Mouse (Mus musculus): Measurements from ENCODE around the gene Pdk2. TPM values are rescaled to one million over a fixed set of nuclear protein-coding genes. Genes with fewer than 3 reads are reported as not detected.

Gene Pdk2
- polyA plus RNA-seq (2014; fragmentation: Nextera tagmentation; extraction: Ambion mirVana), result 34.1 and 35.8 TPM in 2 replicates

GRCm38 (mm10) chr11:95041139-95041609 is at the start of gene Pdk2:
Gene Pdk2, minus strand, starts transcription at chr11:95041354.
- Histone ChIP-seq H3K36me3 (ENCODE audit: control insufficient read depth, insufficient read depth, low read length) (0 out of 2 replicates have a peak, but pooled peaks cover 5% of the 10 kb centered on the region), H3K4me3 (ENCODE audit: low read depth, low read length) (peak within 1 kb of the TSS; percentile 91), H3K9ac (replicated peaks; ENCODE audit: low read depth, low read length) (peak within 1 kb of the TSS; percentile 64), H3K9me3 (ENCODE audit: control insufficient read depth, low read depth, low read length) (no peaks in the 10 kb centered on the region), H3K4me1 (ENCODE audit: control insufficient read depth, insufficient read depth, low read length) (peaks cover 9% of the 10 kb centered on the region; the same call in 1 of the 2 replicates), H3K4me2 (replicated peaks; ENCODE audit: low read depth, low read length) (peak within 1 kb of the TSS; percentile 89), H3K27ac (ENCODE audit: low read length) (peak within 1 kb of the TSS; percentile 69), H3K27me3 (ENCODE audit: control insufficient read depth, insufficient read depth, low read length) (no peaks in the 10 kb centered on the region)
- peak; percentile 97 for ATAC-seq (ENCODE audit: insufficient number of reproducible peaks, insufficient read depth, low FRiP score, low read depth)
- WGBS, result under 1% methylated on average over 41 of the region's 41 CpGs

GRCm38 (mm10) chr11:95088857-95089779 is 48.0 kb upstream of the Pdk2 start:
- ATAC-seq (ENCODE audit: insufficient number of reproducible peaks, insufficient read depth, low FRiP score, low read depth), result no peak

GRCm38 (mm10) chr11:95088286-95088685 is 47.1 kb upstream of the Pdk2 start:
- WGBS, result 47% methylated on average over 7 of the region's 7 CpGs
- Histone ChIP-seq H3K36me3 (ENCODE audit: control insufficient read depth, insufficient read depth, low read length) (no peaks in the 10 kb centered on the region), H3K9me3 (ENCODE audit: control insufficient read depth, low read depth, low read length) (no peaks in the 10 kb centered on the region), H3K4me3 (ENCODE audit: low read depth, low read length) (no peak overlapping the region), H3K4me1 (ENCODE audit: control insufficient read depth, insufficient read depth, low read length) (peaks cover 21% of the 10 kb centered on the region), H3K4me2 (replicated peaks; ENCODE audit: low read depth, low read length) (no peak overlapping the region), H3K9ac (replicated peaks; ENCODE audit: low read depth, low read length) (no peak overlapping the region), H3K27ac (ENCODE audit: low read length) (peak overlapping the region; percentile 69), H3K27me3 (ENCODE audit: control insufficient read depth, insufficient read depth, low read length) (no peaks in the 10 kb centered on the region)
- ATAC-seq (ENCODE audit: insufficient number of reproducible peaks, insufficient read depth, low FRiP score, low read depth), result no peak

More at GRCm38 (mm10) chr11:95088857-95089779, 48.0 kb upstream of the Pdk2 start:
- Histone ChIP-seq H3K4me3 (ENCODE audit: low read depth, low read length) (no peak overlapping the region), H3K36me3 (ENCODE audit: control insufficient read depth, insufficient read depth, low read length) (no peaks in the 10 kb centered on the region), H3K4me2 (replicated peaks; ENCODE audit: low read depth, low read length) (no peak overlapping the region), H3K9me3 (ENCODE audit: control insufficient read depth, low read depth, low read length) (no peaks in the 10 kb centered on the region), H3K27me3 (ENCODE audit: control insufficient read depth, insufficient read depth, low read length) (no peaks in the 10 kb centered on the region), H3K27ac (ENCODE audit: low read length) (peak overlapping the region; percentile 69; the same call in 1 of the 2 replicates), H3K9ac (replicated peaks; ENCODE audit: low read depth, low read length) (no peak overlapping the region), H3K4me1 (ENCODE audit: control insufficient read depth, insufficient read depth, low read length) (peaks cover 21% of the 10 kb centered on the region)
- 68% methylated on average over 16 of the region's 16 CpGs for WGBS

GRCm38 (mm10) chr11:95087301-95088228 is 46.4 kb upstream of the Pdk2 start:
- H3K4me2 ChIP-seq (replicated peaks; ENCODE audit: low read depth, low read length), result 0 out of 2 replicates have a peak overlapping the region, but pooled peaks have one; percentile 14
- no peak overlapping the region for H3K9ac ChIP-seq (replicated peaks; ENCODE audit: low read depth, low read length)
- no peak overlapping the region for H3K4me3 ChIP-seq (ENCODE audit: low read depth, low read length)
- H3K27me3 ChIP-seq (ENCODE audit: control insufficient read depth, insufficient read depth, low read length), result no peaks in the 10 kb centered on the region
- no peaks in the 10 kb centered on the region for H3K36me3 ChIP-seq (ENCODE audit: control insufficient read depth, insufficient read depth, low read length)
- no peaks in the 10 kb centered on the region for H3K9me3 ChIP-seq (ENCODE audit: control insufficient read depth, low read depth, low read length)
- WGBS, result 45% methylated on average over 17 of the region's 17 CpGs
- ATAC-seq (ENCODE audit: insufficient number of reproducible peaks, insufficient read depth, low FRiP score, low read depth), result 0 out of 2 replicates have a peak, but pooled peaks have one; percentile 19
- peak overlapping the region; percentile 86 for H3K27ac ChIP-seq (ENCODE audit: low read length)
- H3K4me1 ChIP-seq (ENCODE audit: control insufficient read depth, insufficient read depth, low read length), result peaks cover 21% of the 10 kb centered on the region

- 58% methylated on average over 5 of the region's 5 CpGs for WGBS
- Histone ChIP-seq H3K36me3 (ENCODE audit: control insufficient read depth, insufficient read depth, low read length) (no peaks in the 10 kb centered on the region), H3K27ac (ENCODE audit: low read length) (peak overlapping the region; percentile 48; the same call in 1 of the 2 replicates), H3K4me2 (replicated peaks; ENCODE audit: low read depth, low read length) (no peak overlapping the region), H3K27me3 (ENCODE audit: control insufficient read depth, insufficient read depth, low read length) (no peaks in the 10 kb centered on the region), H3K4me3 (ENCODE audit: low read depth, low read length) (no peak overlapping the region), H3K9ac (replicated peaks; ENCODE audit: low read depth, low read length) (no peak overlapping the region), H3K9me3 (ENCODE audit: control insufficient read depth, low read depth, low read length) (no peaks in the 10 kb centered on the region), H3K4me1 (ENCODE audit: control insufficient read depth, insufficient read depth, low read length) (peaks cover 21% of the 10 kb centered on the region)
- no peak for ATAC-seq (ENCODE audit: insufficient number of reproducible peaks, insufficient read depth, low FRiP score, low read depth)
These were observed 45.1 kb upstream of the Pdk2 start for GRCm38 (mm10) chr11:95086229-95086628.

- Histone ChIP-seq H3K27me3 (ENCODE audit: control insufficient read depth, insufficient read depth, low read length) (no peaks in the 10 kb centered on the region), H3K27ac (ENCODE audit: low read length) (no peak overlapping the region; the same call in 1 of the 2 replicates), H3K9me3 (ENCODE audit: control insufficient read depth, low read depth, low read length) (no peaks in the 10 kb centered on the region), H3K4me2 (replicated peaks; ENCODE audit: low read depth, low read length) (no peak overlapping the region), H3K36me3 (ENCODE audit: control insufficient read depth, insufficient read depth, low read length) (no peaks in the 10 kb centered on the region), H3K9ac (replicated peaks; ENCODE audit: low read depth, low read length) (no peak overlapping the region), H3K4me1 (ENCODE audit: control insufficient read depth, insufficient read depth, low read length) (peaks cover 26% of the 10 kb centered on the region), H3K4me3 (ENCODE audit: low read depth, low read length) (no peak overlapping the region)
- 6% methylated on average over 5 of the region's 5 CpGs for WGBS
- ATAC-seq (ENCODE audit: insufficient number of reproducible peaks, insufficient read depth, low FRiP score, low read depth), result no peak
These were observed 44.6 kb upstream of the Pdk2 start for GRCm38 (mm10) chr11:95085710-95086109.

- no peak overlapping the region for H3K27ac ChIP-seq (ENCODE audit: low read length)
- H3K36me3 ChIP-seq (ENCODE audit: control insufficient read depth, insufficient read depth, low read length), result no peaks in the 10 kb centered on the region
- WGBS, result 46% methylated on average over 5 of the region's 5 CpGs
- no peak for ATAC-seq (ENCODE audit: insufficient number of reproducible peaks, insufficient read depth, low FRiP score, low read depth)
- no peaks in the 10 kb centered on the region for H3K27me3 ChIP-seq (ENCODE audit: control insufficient read depth, insufficient read depth, low read length)
- H3K4me1 ChIP-seq (ENCODE audit: control insufficient read depth, insufficient read depth, low read length), result peaks cover 32% of the 10 kb centered on the region
- no peaks in the 10 kb centered on the region for H3K9me3 ChIP-seq (ENCODE audit: control insufficient read depth, low read depth, low read length)
- H3K4me3 ChIP-seq (ENCODE audit: low read depth, low read length), result no peak overlapping the region
- no peak overlapping the region for H3K4me2 ChIP-seq (replicated peaks; ENCODE audit: low read depth, low read length)
- H3K9ac ChIP-seq (replicated peaks; ENCODE audit: low read depth, low read length), result no peak overlapping the region
These were observed 43.7 kb upstream of the Pdk2 start for GRCm38 (mm10) chr11:95084811-95085382.
